Mouse (Mus musculus) forebrain, embryonic 16.5 days (tissue): ENCODE measurements around the gene Ahnak2. TPM values are rescaled to one million over a fixed set of nuclear protein-coding genes. Genes with fewer than 3 reads are reported as not detected.

Experiments used
- ATAC-seq: fragments of 200-750 bp; cut with Nextera tagmentation; 2 replicates; pipeline ENCODE4 v1.8.0; 2017; ENCODE audit warnings: mild to moderate bottlenecking, moderate library complexity
- H3K27ac ChIP-seq: fragments of 300-500 bp; sonication (generic); 2 replicates; pipeline ENCODE4 v1.5.1; 2014; ENCODE audit warnings: low read length, control low read depth
- H3K27me3 ChIP-seq: fragments of 300-500 bp; sonication (generic); replicated peaks from 2 replicates; pipeline ENCODE4 v1.6.1; 2014; ENCODE audit warnings: low read length; ENCODE audit not compliant: control insufficient read depth, insufficient read depth
- H3K36me3 ChIP-seq: fragments of 300-500 bp; sonication (generic); 2 replicates; pipeline ENCODE4 v1.6.1; 2014; ENCODE audit not compliant: control insufficient read depth, insufficient read depth
- H3K4me1 ChIP-seq: fragments of 300-500 bp; sonication (generic); replicated peaks from 2 replicates; pipeline ENCODE4 v1.6.1; 2014; ENCODE audit warnings: low read length; ENCODE audit not compliant: control insufficient read depth, insufficient read depth
- H3K4me2 ChIP-seq: fragments of 300-500 bp; sonication (generic); 2 replicates; pipeline ENCODE4 v1.6.1; 2014; ENCODE audit warnings: mild to moderate bottlenecking, low read length, control low read depth
- H3K4me3 ChIP-seq: fragments of 300-500 bp; sonication (generic); replicated peaks from 2 replicates; pipeline ENCODE4 v1.5.1; 2014; ENCODE audit warnings: mild to moderate bottlenecking, low read length, control low read depth
- H3K9ac ChIP-seq: fragments of 300-500 bp; sonication (generic); replicated peaks from 2 replicates; pipeline ENCODE4 v1.6.1; 2014; ENCODE audit warnings: low read depth, low read length, control low read depth
- H3K9me3 ChIP-seq: fragments of 300-500 bp; sonication (generic); 2 replicates; pipeline ENCODE4 v1.6.1; 2016; ENCODE audit warnings: low read length; ENCODE audit not compliant: control insufficient read depth
- WGBS: fragments of 180-500 bp; shearing (Covaris S2); extraction: QIAGEN DNeasy Blood & Tissue Kit; methylation state at CpG from one replicate; pipeline ENCODE4 v1.1.7; 2014; 5-methylcytosine and 5-hydroxymethylcytosine counted together
- polyA plus RNA-seq: library from polyadenylated mRNA; unstranded; fragments of >200 nt; fragmentation: Nextera tagmentation; extraction: Ambion mirVana; gene quantifications from 2 replicates; pipeline ENCODE4 v1.2.1, GENCODE M21; 2015

Gene Ahnak2
- polyA plus RNA-seq, 1 experiment from 2014 or later: 1.2 TPM

DNA sequence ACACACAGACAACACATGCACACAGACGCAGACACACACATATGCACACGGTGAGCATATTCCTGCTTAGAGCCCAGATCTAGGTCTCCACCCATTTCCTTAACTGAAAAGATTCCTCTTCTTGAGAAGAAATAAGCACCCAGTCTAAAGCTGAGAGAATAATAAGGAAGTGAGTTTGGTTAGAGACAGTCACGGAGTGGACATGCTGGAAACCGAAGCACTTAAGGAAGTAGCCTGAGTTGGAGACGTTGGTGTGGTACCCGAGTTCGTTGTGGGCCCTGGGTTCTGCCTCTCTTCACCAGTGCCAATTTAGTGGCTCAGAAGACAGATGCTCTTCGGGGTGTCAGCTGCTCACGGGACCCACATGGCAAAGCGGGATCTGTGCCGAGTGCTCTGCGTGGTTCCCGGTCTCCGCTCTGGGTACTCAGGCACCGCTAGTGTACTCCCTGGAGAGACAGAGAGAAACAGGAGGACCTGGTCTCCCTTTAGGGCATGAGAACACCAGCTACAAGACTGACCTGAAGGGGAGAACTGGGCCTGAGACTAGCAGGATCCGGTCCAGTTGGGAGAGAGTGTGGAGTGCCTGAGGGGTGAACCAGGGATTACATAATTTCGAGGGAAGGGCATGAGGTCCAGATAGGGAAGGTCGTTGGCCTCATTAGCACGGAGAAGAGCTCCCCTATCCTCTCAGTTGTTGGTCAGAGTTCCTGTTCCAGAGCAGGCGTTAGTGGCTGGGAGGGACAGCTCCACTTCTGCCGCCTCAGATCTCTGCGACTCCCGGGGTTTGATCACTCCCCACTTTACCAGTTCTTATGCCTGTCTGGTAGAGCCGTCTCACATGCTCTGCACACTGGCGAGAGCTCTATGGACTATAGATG, 38.0 kb upstream of the Ahnak2 start:
- 81% methylated on average over 25 of the region's 25 CpGs for WGBS

DNA sequence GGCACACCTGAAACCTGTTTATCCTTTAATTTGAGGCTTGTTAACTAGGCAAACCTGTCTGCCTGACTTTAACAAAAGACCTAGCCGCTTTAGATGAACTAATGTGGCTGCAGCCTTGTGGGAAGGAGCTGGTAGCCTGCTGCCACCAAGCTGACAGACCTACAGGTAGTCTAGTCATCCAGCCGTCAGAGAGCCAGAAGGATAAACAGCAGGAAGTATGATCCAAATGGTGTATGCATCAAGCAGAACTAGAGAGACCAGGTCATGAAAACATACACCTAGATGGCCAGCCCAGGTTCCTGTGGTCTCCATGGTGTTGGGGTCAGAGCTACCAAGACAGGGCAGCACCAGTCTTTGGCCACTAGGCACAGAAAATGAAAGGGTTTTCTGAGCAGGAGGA, 32.6 kb upstream of the Ahnak2 start:
- 76% methylated on average over 2 of the region's 2 CpGs for WGBS
- Histone ChIP-seq H3K4me1 (peaks cover 13% of the 10 kb centered on the region), H3K4me2 (no peak overlapping the region), H3K4me3 (no peak overlapping the region), H3K27me3 (no peaks in the 10 kb centered on the region), H3K9ac (no peak overlapping the region), H3K36me3 (no peaks in the 10 kb centered on the region), H3K27ac (no peak overlapping the region), H3K9me3 (no peaks in the 10 kb centered on the region)
- ATAC-seq: no peak

More for the DNA sequence above, 38.0 kb upstream of the Ahnak2 start:
- Histone ChIP-seq H3K36me3 (no peaks in the 10 kb centered on the region), H3K9ac (no peak overlapping the region), H3K27ac (no peak overlapping the region), H3K4me2 (no peak overlapping the region), H3K4me3 (no peak overlapping the region), H3K4me1 (no peaks in the 10 kb centered on the region), H3K27me3 (no peaks in the 10 kb centered on the region), H3K9me3 (no peaks in the 10 kb centered on the region)
- no peak for ATAC-seq

GRCm38 (mm10) chr12:112833527-112833926, 31.1 kb upstream of the Ahnak2 start:
- no peak for ATAC-seq
- WGBS: 92% methylated on average over 6 of the region's 6 CpGs
- H3K36me3 ChIP-seq: no peaks in the 10 kb centered on the region
- no peak overlapping the region for H3K27ac ChIP-seq
- H3K27me3 ChIP-seq: no peaks in the 10 kb centered on the region
- H3K9ac ChIP-seq: no peak overlapping the region
- H3K4me3 ChIP-seq: no peak overlapping the region
- no peak overlapping the region for H3K4me2 ChIP-seq
- H3K4me1 ChIP-seq: peaks cover 14% of the 10 kb centered on the region
- no peaks in the 10 kb centered on the region for H3K9me3 ChIP-seq

DNA sequence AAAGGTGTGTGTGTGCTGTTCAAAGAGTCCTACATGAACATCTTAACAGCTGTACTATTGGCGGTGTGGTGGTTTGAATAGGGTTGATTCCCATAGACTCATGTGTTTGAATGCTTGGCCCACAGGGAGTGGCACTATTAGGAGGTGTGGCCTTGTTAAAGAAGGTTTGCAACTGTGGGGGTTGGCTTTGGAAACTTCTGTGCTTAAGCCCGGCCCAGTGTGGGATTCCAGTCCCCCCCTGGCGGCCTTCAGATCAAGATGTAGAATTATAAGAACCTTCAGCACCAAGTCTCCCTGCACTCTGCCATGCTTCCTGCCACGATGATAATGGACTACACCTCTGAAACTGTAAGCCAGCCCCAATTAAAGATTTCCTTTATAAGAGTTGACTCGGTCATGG, 30.0 kb upstream of the Ahnak2 start:
- H3K4me1 ChIP-seq: peaks cover 24% of the 10 kb centered on the region
- H3K27ac ChIP-seq: no peak overlapping the region
- no peaks in the 10 kb centered on the region for H3K27me3 ChIP-seq
- H3K36me3 ChIP-seq: no peaks in the 10 kb centered on the region; the same call in 1 of the 2 replicates
- no peak for ATAC-seq
- H3K9me3 ChIP-seq: no peaks in the 10 kb centered on the region
- H3K9ac ChIP-seq: no peak overlapping the region
- 92% methylated on average over 5 of the region's 5 CpGs for WGBS
- no peak overlapping the region for H3K4me3 ChIP-seq
- no peak overlapping the region for H3K4me2 ChIP-seq

DNA sequence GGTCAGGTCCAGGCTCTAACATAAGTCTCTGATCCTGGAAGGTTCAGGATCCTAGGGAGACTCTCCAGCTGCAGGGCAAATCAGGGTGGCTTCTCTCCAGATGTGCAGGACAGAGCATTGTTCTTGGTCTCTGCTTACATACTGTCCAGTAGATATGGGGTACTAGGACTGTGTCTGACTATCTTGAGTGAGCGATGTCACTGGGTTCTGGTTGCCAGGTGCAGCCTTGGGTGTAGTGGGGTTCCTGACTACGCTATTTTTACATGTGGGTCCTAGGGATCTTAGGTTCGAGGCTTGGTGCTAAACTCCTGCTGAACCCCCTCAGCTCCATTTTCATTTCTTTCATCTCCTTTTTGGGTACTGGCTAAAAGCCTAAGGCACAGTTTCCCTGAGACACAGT, 28.1 kb upstream of the Ahnak2 start:
- H3K36me3 ChIP-seq: no peaks in the 10 kb centered on the region; the same call in 1 of the 2 replicates
- H3K27me3 ChIP-seq: no peaks in the 10 kb centered on the region
- peak overlapping the region; percentile 71 for H3K4me2 ChIP-seq
- 87% methylated on average over 3 of the region's 3 CpGs for WGBS
- H3K9ac ChIP-seq: peak overlapping the region; percentile 77
- no peak for ATAC-seq
- H3K4me3 ChIP-seq: peak overlapping the region; percentile 96
- peaks cover 43% of the 10 kb centered on the region for H3K4me1 ChIP-seq
- no peaks in the 10 kb centered on the region for H3K9me3 ChIP-seq
- H3K27ac ChIP-seq: no peak overlapping the region

DNA sequence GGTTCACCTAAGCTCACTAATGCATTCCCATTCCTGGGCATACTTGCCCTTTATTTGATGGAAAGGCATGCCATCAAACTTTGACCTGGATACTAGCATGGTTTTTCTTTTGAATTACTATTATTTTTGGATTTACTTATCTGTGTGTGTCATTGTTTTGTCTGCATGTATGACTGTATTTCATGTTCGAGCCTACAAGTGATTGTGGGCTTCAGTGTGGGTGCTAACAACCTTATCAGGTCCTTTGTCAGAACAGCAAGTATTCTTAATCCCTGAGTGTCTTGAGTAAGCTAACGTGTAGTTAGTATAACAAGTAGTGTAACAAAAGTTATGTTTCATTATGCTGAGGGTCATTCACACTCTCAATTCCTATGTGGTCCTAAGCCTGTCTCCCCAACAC, 27.7 kb upstream of the Ahnak2 start:
- H3K4me1 ChIP-seq: peaks cover 43% of the 10 kb centered on the region
- WGBS: 27% methylated on average over 2 of the region's 2 CpGs

DNA sequence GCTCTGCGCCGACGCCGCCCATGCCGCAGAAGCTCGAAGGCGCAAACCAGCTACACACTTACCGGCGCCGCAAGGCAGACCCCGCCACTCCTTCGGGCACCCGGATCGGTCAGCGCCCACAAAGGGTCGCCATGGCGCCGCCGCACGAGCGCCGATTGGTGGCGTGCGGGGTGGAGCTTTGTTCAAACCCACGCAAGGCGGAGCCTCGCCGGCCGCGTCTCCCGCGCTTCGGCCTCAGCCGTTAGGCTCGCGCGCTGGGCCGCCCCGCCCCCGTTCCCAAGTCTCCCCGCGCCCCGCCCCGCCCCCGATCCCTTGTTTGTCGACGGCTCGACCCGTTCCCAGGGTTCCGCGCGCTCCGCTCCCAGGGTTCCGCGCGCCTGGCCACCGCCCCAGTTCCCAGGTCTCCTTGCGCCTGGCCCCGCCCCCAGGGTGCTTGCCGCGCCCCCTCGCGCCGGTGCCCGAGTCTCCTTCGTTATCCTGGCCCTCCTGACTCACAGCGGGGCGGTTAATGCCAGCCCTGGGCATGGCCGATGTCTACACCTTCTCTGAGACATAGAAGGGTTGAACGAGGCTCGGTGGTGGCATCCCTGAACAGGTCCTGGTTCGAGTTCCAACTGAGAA, 26.9 kb upstream of the Ahnak2 start, which contains the start of gene Cdca4:
Gene Cdca4 (minus strand): TSS at position 180 of the 621 bp plus-strand sequence.
- peak within 1 kb of the TSS; percentile 92 for H3K4me2 ChIP-seq
- ATAC-seq: peak; percentile 98
- H3K36me3 ChIP-seq: no peaks in the 10 kb centered on the region; the same call in 1 of the 2 replicates
- peak within 1 kb of the TSS; percentile 93 for H3K27ac ChIP-seq
- WGBS: 1% methylated on average over 62 of the region's 72 CpGs
- H3K27me3 ChIP-seq: no peaks in the 10 kb centered on the region
- peak within 1 kb of the TSS; percentile 94 for H3K9ac ChIP-seq
- peak within 1 kb of the TSS; percentile 96 for H3K4me3 ChIP-seq
- H3K9me3 ChIP-seq: no peaks in the 10 kb centered on the region
- H3K4me1 ChIP-seq: peaks cover 46% of the 10 kb centered on the region

More for the DNA sequence above, 27.7 kb upstream of the Ahnak2 start:
- peak overlapping the region; percentile 77 for H3K9ac ChIP-seq
- H3K9me3 ChIP-seq: no peaks in the 10 kb centered on the region
- H3K27me3 ChIP-seq: no peaks in the 10 kb centered on the region
- peak overlapping the region; percentile 96 for H3K4me3 ChIP-seq
- H3K27ac ChIP-seq: peak overlapping the region; percentile 69
- peak overlapping the region; percentile 71 for H3K4me2 ChIP-seq
- H3K36me3 ChIP-seq: no peaks in the 10 kb centered on the region; the same call in 1 of the 2 replicates
- no peak for ATAC-seq

DNA sequence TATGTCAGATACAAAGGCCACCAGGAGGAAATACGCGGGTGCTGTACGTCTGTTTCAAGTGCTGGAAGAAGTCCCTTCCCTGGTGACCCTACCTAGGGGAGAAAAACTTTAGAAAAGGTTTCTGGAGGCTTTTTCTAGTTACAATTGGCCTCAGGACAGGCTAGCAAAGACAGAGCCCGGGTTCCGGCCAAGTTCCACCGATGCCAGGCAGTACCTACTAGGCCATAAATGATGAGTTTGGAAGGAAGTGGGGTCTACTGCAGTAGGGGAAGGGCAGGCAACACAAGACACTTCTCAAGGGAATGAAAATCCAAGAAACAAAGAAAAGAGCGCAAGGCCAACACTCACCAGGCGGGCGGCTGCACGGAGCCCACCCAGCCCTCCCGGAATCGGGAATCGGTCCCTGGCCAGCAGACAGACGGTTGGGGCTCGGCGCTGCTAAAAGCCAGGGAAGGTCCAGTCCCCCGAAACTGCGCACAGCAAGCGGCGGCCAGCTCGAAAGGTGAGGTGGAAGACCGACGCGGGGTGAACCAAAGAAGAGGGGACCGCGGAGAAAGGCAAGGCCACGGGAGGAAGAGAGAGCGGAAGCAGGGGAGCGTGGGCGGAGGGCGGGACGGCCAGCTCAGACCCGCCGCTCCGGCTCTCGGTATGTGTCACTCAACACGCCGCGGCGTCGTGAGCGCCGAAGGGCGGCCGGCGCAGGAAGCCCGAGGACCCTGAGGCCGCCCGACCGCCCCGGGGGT, 26.2 kb upstream of the Ahnak2 start:
- H3K9ac ChIP-seq: peak overlapping the region; percentile 94
- peak overlapping the region; percentile 93 for H3K27ac ChIP-seq
- WGBS: under 1% methylated on average over 46 of the region's 51 CpGs
- peak overlapping the region; percentile 96 for H3K4me3 ChIP-seq
- peak overlapping the region; percentile 92 for H3K4me2 ChIP-seq
- H3K27me3 ChIP-seq: no peaks in the 10 kb centered on the region
- H3K4me1 ChIP-seq: peaks cover 51% of the 10 kb centered on the region
- no peaks in the 10 kb centered on the region for H3K9me3 ChIP-seq
- H3K36me3 ChIP-seq: no peaks in the 10 kb centered on the region; the same call in 1 of the 2 replicates
- ATAC-seq: peak; percentile 80

DNA sequence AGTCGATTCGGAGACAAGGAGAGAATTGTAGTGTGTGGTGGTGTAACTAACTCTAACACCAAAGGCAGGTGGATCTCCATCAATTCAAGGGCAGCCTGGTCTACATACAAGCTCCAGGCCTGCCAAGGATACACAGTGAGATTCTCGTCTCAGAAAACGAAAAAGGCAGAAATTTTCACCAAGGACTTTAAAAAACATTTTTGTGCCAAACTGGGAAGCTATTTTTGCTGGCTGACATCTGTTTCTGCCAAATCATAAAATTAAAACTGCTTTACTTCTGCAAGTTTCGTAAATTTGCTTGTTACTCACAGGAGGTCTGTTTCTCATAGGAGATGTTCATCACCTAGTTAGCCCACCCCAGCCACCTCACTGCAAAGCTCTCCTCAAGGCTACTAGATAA, 23.4 kb upstream of the Ahnak2 start:
- Histone ChIP-seq H3K4me3 (no peak overlapping the region), H3K9me3 (no peaks in the 10 kb centered on the region), H3K4me1 (peaks cover 50% of the 10 kb centered on the region), H3K9ac (no peak overlapping the region), H3K27ac (no peak overlapping the region), H3K27me3 (no peaks in the 10 kb centered on the region), H3K4me2 (no peak overlapping the region), H3K36me3 (peaks cover 6% of the 10 kb centered on the region)
- 90% methylated on average over 5 of the region's 5 CpGs for WGBS
- no peak for ATAC-seq
